Mouse (Mus musculus): ENCODE measurements around the gene Cald1.

Cald1 gene

DNA sequence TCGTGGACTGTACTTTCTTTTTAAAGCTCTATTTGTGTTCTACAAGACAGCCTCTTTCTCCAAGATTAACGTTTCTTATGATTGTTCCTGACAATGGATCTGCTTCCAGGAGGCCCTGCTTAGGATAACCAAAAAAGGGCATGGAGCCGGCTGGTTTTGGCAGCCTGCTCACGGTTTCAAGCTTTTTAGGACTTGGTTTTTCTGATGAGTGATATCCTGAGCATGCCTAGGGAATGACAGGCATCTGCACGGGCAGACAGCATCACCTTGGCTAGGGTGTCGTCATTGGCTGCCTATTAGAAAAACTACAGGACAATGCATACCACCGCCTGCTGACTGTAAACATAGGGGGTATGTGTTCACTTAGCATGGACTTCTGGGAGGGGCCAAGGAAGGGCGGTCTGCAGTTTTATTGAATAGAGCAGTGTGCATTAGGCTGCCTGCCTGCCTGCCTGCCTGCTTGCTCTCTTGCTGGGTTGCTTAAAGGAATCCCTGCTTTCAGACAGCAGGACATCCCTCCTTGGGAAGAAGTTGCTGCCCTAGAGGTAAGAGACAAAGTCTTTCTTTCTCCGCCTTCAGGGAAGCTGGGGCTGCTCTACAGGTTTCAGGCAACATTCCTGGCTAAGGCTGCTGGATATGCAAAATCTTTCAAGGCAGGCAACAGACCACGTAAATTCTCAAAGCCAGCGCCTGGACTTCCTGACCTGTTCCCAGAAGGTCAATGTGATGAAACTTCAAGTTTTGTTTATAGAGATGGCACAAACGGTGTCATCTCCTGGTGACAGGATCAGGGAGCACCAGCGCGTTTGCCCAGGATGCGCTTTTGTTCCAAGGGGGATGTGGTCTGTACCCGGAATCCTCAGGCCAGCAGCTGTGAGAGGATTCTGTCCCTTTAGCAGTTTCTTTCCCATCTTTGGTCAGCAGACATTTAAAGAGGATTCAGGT is at the start of gene Cald1:
TSS of gene Cald1 (plus strand) at position 380 of the 945 bp plus-strand sequence.
- in situ Hi-C loops (cut with MboI; ENCODE audit: unreplicated experiment in 2 of 2) = no loop called here

GRCm38 (mm10) chr6:34549017-34549416 is 49.3 kb upstream of the Cald1 start:
- in situ Hi-C loops (cut with MboI; ENCODE audit: unreplicated experiment in 2 of 2) = no loop called here

GRCm38 (mm10) chr6:34552489-34553157 is 45.7 kb upstream of the Cald1 start:
- in situ Hi-C loops (cut with MboI; ENCODE audit: unreplicated experiment in 2 of 2) = loop anchor here in 1 of 2 experiments (5.0 kb wide), 1 partner anchor 370 kb away; the partner anchor contains the start of gene Stra8

- in situ Hi-C loops (cut with MboI; ENCODE audit: unreplicated experiment in 2 of 2) = loop anchor here in 1 of 2 experiments (5.0 kb wide), 1 partner anchor 368 kb away; the partner anchor contains the start of gene Stra8
Measured at GRCm38 (mm10) chr6:34554291-34554997, 43.9 kb upstream of the Cald1 start.

- in situ Hi-C loops (cut with MboI; ENCODE audit: unreplicated experiment in 2 of 2) = no loop called here
Measured at GRCm38 (mm10) chr6:34559521-34559920, 38.8 kb upstream of the Cald1 start.

DNA sequence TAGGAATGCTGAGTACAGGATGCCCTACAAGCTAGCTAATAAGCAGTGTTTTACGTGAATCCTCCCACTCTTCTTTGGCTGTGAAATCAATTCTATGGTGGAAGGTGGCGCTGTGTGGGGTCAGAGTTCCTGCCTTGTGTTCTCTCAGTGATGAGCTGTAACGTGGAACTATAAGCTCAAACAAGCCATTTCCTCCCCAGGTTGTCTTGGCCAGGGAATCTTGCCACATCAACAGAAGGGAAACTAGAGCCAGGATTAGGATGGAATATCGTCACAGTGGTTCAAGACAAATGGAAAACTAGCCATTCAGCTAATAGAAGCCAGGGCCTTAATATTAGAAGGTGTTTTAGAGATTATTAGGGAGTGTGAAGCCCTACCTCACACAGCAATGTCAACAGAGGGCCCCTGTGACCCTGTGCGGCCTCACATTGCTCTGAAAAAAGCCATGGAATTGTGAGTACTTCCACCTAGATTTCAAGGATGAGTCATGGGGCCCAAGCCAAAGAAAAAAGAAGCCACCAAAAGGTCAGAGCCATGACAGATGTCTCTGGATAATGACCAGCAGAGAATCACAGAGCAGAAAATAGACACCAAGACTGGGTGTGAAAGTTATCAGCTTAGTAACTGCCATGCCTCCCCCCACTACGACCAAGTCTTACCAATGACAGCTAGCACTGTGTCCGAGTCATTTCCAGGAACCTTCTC is 33.0 kb upstream of the Cald1 start:
- in situ Hi-C loops (cut with MboI; ENCODE audit: unreplicated experiment in 2 of 2) = no loop called here

DNA sequence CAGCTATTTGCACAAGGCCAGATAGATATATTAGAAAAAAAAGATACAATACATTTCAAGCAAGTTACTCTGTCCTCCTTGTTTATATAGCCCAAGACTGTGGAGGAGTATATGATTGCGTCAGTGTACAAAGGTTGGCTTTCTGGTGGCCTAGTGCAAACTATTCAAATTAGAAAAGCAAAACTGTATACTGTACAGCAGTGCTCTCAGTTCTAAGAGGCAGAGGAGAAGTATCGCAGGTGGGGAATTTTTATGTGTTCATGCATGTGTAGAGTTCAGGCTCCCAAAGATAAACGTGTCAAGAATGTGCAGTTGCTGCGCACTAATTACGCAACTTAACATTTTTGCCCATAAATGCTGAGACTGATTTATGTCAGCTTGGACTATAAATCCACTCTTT is 31.0 kb upstream of the Cald1 start:
- in situ Hi-C loops (cut with MboI; ENCODE audit: unreplicated experiment in 2 of 2) = no loop called here

DNA sequence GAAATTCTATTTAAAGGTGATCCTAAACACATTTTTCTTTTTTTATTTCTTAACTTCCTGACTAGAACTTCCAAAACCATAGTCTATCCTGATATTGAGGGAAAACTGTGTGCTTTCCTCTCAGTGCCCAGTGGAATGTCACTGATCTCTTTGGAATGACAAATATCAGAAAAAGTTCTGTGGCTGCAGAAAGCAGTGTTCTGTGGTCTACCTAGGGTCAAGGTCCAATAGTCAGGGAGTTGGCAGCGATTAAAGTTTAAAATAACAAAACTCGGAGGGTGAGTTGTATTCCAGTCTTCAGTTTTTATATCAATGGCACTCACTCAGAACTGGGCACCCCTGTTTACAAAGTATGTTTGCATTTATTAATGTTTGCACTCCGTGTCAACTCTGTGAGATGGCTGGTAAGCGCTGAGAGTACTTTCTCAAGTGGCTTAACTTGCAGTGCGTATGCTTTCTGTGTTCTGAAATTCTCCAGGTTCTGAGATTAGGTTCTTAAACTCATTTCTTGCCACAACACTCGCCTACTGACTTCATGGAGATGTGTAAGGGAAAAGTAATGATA is 18.7 kb upstream of the Cald1 start:
- in situ Hi-C loops (cut with MboI; ENCODE audit: unreplicated experiment in 2 of 2) = no loop called here

GRCm38 (mm10) chr6:34583365-34583764 is 14.9 kb upstream of the Cald1 start:
- in situ Hi-C loops (cut with MboI; ENCODE audit: unreplicated experiment in 2 of 2) = no loop called here

DNA sequence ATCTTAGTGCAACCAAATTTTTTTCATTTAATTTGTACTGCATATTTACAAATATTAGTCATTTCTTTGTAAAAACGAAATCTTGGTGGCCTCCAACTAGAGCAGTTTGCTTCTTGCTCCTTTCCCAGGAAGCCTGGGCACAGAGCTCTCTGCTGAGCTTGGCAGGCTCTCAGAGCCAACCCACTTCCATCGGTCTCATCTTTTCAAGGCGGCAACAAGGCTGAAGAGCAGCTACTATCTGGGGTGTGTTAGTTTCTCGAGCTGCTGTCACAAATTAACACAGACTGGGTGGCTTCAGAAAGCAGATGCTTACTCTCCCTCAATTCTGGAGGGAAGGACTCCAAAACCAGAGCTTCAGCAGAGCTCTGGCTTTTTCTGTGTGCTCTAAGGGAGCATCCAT is 10.2 kb upstream of the Cald1 start:
- in situ Hi-C loops (cut with MboI; ENCODE audit: unreplicated experiment in 2 of 2) = no loop called here

- in situ Hi-C loops (cut with MboI; ENCODE audit: unreplicated experiment in 2 of 2) = no loop called here
Measured at GRCm38 (mm10) chr6:34590716-34591115, 7.6 kb upstream of the Cald1 start.

- in situ Hi-C loops (cut with MboI; ENCODE audit: unreplicated experiment in 2 of 2) = no loop called here
Measured at GRCm38 (mm10) chr6:34593353-34593752, 4.9 kb upstream of the Cald1 start.

DNA sequence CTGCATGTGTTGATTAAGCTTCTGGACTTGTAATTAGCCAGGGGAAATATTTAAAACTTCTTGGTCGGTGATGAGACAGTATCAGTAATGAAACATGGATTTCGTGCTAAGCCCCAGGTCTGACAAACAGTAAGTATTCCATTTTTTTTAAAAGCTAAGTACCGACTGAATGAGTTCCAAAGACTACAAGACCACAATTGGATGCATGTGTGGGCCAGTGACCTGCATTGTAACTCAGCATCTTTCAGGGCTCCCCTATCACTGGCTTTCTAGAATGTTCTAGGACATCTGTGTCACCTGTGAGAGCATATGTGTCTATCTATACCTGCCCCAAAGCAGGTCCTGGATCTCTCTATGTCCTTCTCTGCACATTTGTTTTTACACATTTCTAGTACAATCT is 984 bp upstream of the Cald1 start:
- in situ Hi-C loops (cut with MboI; ENCODE audit: unreplicated experiment in 2 of 2) = no loop called here

DNA sequence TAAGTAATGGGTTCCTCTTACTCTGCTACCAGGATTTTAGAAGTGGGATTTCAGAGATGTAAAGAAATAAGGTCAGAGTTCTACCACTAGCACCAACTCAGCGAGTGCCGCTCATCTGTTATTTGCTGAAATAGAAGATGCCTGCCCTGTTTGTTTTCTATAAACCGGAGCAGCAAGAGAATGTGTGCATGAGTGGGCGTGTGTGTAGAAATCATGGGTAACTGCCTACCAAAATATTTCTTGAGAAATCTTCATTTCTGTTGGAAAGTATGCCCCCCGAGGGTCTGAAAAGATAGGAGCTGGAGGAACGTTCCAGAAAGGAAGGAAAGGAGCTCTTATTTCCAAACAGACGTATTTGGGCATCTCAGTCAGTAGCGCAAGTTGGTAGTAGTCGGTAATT is 871 bp downstream of the Cald1 start:
- in situ Hi-C loops (cut with MboI; ENCODE audit: unreplicated experiment in 2 of 2) = no loop called here

DNA sequence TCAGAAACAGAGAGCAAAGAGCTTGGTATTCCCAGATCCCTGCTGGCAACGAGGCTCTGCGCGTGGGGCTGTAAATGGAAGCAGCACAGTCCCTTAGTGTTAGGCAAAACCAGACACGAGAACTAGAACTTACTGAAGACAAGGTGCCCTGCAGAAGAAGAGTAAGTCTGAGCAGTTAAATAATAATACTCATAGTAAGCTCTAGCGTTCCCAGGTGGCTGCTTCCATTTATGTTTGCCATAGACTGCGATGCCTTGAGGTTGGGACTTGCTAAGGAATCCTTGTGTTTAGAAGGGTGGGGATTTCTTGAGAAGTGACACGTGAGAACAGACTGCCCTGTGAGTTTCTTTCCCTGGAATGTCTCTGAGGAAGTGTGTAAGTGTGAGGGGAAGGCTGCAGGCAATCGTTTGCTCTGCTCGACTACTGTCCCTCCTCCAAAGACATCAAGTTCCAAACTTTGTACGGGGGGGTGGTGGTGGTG is 1.4 kb downstream of the Cald1 start:
- in situ Hi-C loops (cut with MboI; ENCODE audit: unreplicated experiment in 2 of 2) = no loop called here

DNA sequence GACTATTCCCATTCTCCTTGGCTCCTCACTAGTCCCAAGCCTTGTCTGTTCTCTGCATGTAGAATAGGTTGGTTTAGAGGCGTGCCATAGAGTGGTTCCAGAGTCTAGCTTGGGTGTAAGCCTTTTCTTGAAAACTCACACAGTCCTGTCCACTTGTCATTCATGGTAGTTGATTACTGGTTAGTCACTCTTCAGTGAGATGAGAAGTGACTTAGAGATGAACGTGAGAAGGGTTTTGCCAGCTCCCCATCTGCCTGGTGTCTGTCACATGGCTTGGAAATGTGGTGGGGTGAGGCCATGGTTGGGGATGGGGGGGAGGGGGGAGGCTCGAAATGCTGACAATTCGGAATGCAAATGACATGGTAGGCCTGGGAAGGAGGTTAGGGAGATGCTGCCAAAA is 2.5 kb downstream of the Cald1 start:
- in situ Hi-C loops (cut with MboI; ENCODE audit: unreplicated experiment in 2 of 2) = no loop called here

GRCm38 (mm10) chr6:34602091-34602490 is 3.8 kb downstream of the Cald1 start:
- in situ Hi-C loops (cut with MboI; ENCODE audit: unreplicated experiment in 2 of 2) = no loop called here

DNA sequence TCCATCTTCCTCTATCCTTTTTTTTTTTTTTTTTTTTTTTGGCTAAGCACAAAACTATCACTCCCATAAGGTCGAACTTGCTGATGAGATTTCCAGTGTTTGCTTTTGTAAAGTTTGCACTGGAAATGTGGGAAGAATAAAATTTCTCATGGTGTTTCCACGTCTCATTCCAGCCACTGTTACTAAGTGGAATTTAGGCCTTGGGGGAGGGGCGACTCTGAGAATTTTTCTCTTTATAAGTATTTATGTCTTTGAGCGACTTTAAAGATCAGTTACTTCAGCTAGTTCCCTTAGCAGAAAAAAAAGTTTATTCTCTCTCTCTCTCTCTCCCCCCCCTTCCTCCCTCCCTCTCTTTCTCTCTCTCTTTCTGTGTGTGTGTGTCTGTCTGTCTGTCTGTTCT is 8.1 kb downstream of the Cald1 start:
- in situ Hi-C loops (cut with MboI; ENCODE audit: unreplicated experiment in 2 of 2) = no loop called here

GRCm38 (mm10) chr6:34608603-34609002 is 10.3 kb downstream of the Cald1 start:
- in situ Hi-C loops (cut with MboI; ENCODE audit: unreplicated experiment in 2 of 2) = no loop called here
